Mouse (Mus musculus): ENCODE measurements around the gene Rasl12. TPM values are rescaled to one million over a fixed set of nuclear protein-coding genes. Genes with fewer than 3 reads are reported as not detected.

Gene Rasl12
- polyA plus RNA-seq, 1 experiment: 1.0 TPM

DNA sequence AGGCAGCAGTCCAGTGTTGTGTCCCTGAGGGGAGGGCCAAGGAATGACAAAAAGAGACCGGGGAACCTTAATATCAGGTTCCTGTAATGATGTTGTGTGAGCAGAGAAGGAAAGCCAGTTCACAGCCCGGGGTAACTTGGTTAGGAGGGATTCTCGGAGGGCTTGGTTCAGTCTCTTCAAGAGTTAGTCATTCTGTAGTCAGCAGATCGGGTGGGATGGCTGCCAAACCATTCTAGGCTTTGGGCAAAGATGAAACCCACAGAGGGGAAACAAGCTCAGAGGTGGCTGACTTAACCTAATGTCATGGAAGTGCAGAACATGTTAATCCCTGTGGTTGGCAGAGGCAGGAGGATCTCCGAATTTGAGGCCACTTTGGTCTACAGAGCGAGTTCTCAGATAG, 65.9 kb downstream of the Rasl12 start:
- Histone ChIP-seq H3K4me1 (ENCODE audit: control insufficient read depth, insufficient read depth, low read length) (0 out of 2 replicates have a peak, but pooled peaks cover 3% of the 10 kb centered on the region), H3K4me3 (ENCODE audit: insufficient read depth, low read length) (no peak overlapping the region), H3K27ac (ENCODE audit: insufficient read depth, low read length) (no peak overlapping the region)
- TF ChIP-seq POLR2A (IDR thresholded peaks at IDR 0.05; ENCODE audit: low read depth, low read length): no peak
- TF ChIP-seq CTCF (IDR thresholded peaks at IDR 0.05; ENCODE audit: borderline replicate concordance, insufficient read depth, low read length): no peak

Other genes starting within 250 kb of the Rasl12 start
- gene Parp16, start 203.2 kb upstream of the Rasl12 start, polyA plus RNA-seq (2011; ENCODE audit: insufficient read length, low read depth, missing spikeins): 1.5 and 2.7 TPM in 2 replicates
- not detected in 2 replicates for gene Cilp, start 133.3 kb upstream of the Rasl12 start, polyA plus RNA-seq (2011; ENCODE audit: insufficient read length, low read depth, missing spikeins)
- gene Clpx, start 104.2 kb upstream of the Rasl12 start, polyA plus RNA-seq (2011; ENCODE audit: insufficient read length, low read depth, missing spikeins): 25.8 and 35.4 TPM in 2 replicates
- gene Pdcd7, start 52.4 kb upstream of the Rasl12 start, polyA plus RNA-seq (2011; ENCODE audit: insufficient read length, low read depth, missing spikeins): 11.2 and 13.1 TPM in 2 replicates
- gene Ubap1l, start 37.5 kb upstream of the Rasl12 start, polyA plus RNA-seq (2011; ENCODE audit: insufficient read length, low read depth, missing spikeins): 0.98 TPM in 1 of 2 replicates, not detected in the other
- not detected in 2 replicates for gene Kbtbd13, start 6.9 kb upstream of the Rasl12 start, polyA plus RNA-seq (2011; ENCODE audit: insufficient read length, low read depth, missing spikeins)
- gene Slc51b, start 24.4 kb downstream of the Rasl12 start, polyA plus RNA-seq (2011; ENCODE audit: insufficient read length, low read depth, missing spikeins): not detected in 2 replicates
- gene Mtfmt, start 37.3 kb downstream of the Rasl12 start, polyA plus RNA-seq (2011; ENCODE audit: insufficient read length, low read depth, missing spikeins): 14.8 and 17.0 TPM in 2 replicates
- 99.3 and 111 TPM in 2 replicates for gene Spg21, start 62.4 kb downstream of the Rasl12 start, polyA plus RNA-seq (2011; ENCODE audit: insufficient read length, low read depth, missing spikeins)
- gene Ankdd1a, start 121.7 kb downstream of the Rasl12 start, polyA plus RNA-seq (2011; ENCODE audit: insufficient read length, low read depth, missing spikeins): not detected in 2 replicates
- 58.1 and 78.4 TPM in 2 replicates for gene Plekho2, start 181.5 kb downstream of the Rasl12 start, polyA plus RNA-seq (2011; ENCODE audit: insufficient read length, low read depth, missing spikeins)
- 8.3 and 10.9 TPM in 2 replicates for gene Pif1, start 188.7 kb downstream of the Rasl12 start, polyA plus RNA-seq (2011; ENCODE audit: insufficient read length, low read depth, missing spikeins)
- gene Rbpms2, start 231.1 kb downstream of the Rasl12 start, polyA plus RNA-seq (2011; ENCODE audit: insufficient read length, low read depth, missing spikeins): 22.7 and 34.1 TPM in 2 replicates

Measured in embryonic fibroblast, embryonic 13.5 days (primary cell).